Mouse (Mus musculus): ENCODE measurements around the gene Kpnb1.

Kpnb1 gene

DNA sequence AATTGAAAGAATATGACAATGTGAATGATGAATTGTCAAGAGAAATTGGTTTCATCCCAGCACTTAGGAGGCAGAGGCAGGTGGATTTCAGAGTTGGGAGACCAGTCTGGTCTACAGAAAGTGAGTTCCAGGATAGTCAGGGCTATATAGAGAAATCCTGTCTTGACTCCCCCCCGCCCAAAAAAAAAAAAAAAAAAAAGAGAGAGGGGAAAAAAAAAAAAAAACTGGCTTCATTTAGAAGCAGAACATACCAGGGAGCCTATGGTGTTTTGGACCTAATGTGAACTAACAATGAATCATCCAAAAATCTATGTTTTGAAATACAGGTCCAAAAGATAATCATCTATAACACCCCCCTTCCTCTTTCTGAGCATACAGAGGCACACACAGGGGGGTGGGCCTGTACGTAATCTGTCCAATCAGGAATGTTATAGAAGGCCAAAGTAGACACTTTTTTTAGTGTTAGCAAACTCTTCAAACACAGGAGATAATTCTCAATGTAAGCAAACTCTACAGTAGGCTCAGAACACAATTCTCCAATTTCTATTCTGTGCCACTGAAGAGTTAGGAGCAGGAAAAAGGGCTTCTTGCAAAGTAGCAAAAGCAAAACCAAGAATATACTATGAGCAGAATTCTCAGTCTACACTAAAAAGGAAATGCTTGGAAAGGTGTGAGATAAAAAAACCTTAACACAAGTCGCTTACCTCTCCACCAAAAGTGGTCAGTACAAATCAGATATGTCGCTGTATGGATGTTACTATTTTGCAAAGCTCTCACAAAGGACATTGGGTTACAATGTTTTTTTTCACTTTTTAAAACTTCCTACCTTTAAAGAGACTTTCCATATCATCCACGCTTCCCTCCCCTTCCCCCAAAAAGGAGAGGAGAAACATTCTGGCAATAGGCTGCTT is 1.7 kb downstream of the Kpnb1 start:
- DNase-seq = no peak

DNA sequence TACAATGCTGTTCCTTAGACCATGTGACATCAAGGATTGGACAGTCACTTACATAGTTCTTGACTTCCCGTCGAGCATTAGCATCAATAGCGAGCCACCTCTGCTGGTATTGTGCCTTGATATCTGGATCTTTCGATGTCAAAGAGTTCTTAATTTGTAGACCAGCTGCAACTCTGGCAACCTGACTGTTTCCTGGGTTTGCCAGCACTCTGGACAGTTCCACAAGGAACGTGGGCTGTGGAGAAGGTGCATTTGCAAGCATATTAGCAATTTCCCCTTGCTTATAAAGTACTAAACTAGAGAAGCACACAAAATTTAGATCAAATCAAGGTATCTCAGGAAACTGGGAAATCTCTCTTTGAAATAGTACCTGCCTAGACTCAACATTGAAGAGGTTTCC is 2.8 kb downstream of the Kpnb1 start:
- no peak for DNase-seq

DNA sequence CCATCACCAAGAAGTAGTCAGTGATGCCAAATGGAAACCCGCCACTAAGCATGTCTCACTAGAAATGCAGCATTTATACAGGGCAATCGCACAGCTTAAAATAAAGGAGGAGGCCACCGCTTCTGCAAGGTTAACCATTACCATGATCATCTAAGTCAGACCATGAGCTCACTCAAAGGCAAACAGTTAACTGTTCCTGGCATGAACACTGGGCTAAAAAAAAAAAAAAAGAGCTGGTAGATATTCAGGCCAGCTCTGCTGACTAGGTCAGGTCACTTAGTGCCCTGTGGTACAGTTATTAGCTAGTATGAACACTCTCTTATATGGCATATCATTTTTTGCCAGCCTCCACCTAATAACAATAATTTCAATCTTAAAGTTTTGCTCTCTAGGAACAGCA is 5.2 kb downstream of the Kpnb1 start:
- peak in 1 of 2 experiments; percentile 20 for DNase-seq

DNA sequence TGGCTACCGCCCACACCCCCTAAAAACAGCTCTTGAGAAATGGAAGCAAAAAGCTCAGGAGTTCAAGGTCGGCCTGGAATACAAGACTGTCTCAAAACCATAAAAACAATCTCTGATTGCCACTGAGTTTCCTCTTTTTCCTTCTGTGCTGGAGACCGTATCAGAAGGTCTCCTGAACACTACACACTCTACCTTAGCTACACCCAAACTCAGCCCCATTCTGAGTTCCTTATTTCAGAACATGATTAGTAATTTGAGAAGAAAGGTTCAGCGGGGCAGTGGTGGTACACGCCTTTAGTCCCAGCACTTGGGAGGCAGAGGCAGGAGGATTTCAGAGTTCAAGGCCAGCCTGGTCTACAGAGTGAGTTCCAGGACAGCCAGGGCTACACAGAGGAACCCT is 6.6 kb downstream of the Kpnb1 start:
- DNase-seq = no peak

DNA sequence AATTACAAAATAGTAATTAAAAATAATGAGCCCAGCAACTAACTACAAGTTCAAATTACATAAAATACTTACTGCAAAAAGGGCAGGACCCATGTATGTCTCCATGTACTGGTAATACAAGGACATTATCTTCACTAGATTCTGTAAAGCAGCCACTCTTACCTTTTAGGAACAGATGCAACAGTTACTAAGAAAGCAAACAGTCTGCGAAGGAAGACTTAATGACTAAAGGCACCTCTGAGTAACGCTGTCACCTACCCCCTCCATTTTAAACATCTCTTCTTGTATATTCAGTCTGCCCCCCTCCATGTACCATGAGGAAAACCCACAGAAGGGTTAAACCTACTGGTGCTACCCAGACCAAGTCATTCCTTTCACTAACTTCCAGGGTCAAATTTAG is 9.5 kb downstream of the Kpnb1 start:
- no peak for DNase-seq

DNA sequence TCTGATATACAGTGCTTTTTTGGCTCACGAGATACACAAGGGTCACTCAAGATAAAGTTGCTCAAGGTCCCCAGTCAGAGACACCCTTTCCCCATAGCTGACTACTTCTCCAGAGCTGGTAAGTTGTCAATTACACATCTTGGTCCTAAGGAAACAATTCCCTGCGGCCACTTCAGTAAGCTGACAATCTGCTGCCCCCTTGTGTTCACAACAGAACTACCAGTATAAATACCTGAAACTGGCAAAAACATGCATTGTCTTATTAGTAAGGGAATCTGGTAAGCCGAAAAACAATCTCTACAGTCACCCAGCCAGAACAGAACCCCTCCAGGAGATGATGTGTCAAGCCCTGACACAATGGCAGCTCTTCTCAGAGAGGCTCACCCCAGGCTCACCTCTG is 10.8 kb downstream of the Kpnb1 start:
- peak in 1 of 2 experiments; percentile 78 for DNase-seq

DNA sequence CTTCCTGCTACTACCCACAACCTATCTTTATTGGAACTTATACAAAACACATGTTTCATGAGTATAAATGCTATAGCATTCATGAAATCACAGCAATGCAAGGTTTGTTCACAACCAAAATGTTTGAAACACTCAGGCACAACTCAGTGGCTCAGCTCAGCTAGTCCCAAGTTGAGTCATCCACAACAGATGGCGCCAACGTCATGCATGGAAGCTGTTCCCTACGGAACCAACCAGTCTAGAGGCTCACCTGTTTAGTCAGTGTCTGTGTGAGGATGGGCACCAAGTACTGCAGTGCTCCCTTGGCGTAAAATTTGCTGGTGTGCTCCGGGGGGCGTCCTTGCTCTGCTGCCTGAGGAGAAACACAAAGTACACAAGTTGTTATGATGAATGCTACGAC is 12.2 kb downstream of the Kpnb1 start:
- no peak for DNase-seq

DNA sequence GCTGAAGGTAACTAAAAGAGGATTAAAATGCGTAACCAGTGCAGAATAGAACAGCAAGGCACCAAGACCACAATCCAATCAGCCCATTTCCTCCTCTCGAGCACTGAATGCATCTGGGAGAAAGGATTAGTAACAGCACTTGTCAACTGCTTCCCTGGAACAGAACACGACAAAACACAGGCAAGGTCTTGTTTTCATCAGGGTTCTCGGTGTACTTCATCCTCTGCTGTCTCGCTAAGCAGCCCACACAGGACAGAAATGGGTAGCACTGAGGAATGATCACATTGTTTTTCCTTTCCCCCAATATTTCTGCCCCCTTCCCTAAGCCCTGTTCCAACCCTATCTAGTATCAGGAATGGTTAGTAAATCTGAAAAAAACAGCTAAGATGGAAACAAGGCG is 27.3 kb downstream of the Kpnb1 start:
- no peak for DNase-seq

DNA sequence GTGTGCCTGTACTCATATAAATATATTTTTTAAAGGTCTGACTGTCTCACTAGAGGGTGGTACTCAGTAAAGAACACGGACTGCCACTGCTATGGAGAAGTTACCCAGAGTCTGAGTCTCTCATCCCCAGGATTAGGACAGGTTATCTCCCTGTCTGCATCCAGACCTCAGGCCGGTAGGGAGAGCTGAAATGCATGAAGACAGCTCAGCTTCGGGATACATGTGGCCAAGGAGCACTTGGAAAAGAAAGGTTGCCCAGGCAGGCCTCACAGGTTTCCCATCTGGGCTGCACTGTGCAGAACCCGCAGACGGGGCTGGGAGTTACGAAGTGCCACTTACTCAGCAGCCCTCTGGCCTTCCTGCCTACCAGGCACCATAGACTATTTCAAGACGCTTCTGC is 30.7 kb downstream of the Kpnb1 start:
- no peak for DNase-seq

DNA sequence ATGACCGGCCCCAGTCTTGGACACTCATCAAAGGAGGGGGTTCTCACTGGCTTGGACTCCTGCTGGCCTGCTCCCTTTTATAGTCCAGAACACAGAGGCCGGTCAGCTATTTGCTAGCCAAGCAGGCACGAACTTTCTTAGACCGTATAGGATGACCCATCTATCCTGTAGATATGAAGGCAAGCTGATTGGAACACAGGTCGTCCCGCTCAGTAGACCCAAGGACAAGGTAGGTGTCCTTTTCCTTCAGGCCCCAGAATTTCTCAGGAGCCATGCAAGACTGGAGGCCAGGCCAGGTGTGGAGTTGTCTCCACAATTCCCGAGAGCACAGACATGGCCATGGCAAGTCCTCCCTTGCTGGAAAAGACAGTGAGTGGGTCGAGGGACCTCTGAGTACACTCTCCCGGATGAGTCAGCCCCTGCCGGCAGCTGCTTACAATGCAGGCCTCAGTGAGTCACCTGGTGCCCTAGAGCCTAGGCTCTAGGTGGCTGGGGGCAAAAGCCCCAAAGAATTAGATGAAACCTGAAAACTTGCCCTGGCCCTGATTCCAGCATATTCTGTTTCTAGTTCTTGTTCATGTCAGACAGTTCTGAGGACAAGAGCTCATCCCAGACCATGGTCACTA is 34.9 kb downstream of the Kpnb1 start:
- DNase-seq = no peak

DNA sequence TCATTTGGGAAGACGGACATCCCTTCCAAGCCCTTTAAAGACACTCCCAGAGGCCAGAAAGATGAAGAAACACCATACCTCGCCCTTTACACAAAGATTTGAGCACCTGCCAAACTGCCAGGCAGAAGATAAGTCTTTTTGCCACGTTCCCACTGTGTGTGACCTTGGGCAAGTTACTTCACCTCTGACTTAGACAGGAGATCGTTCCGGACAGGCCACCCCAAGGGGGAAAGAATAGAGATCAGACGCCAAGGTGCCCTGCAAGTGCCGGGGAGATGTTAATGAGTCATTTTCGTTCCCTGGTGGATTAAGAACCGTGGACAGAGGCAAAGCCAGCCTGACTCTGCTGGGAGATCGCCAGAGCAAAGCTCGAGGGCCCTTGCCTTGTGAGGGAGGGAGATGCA is 35.7 kb downstream of the Kpnb1 start:
- DNase-seq = peak; percentile 51 to 64

DNA sequence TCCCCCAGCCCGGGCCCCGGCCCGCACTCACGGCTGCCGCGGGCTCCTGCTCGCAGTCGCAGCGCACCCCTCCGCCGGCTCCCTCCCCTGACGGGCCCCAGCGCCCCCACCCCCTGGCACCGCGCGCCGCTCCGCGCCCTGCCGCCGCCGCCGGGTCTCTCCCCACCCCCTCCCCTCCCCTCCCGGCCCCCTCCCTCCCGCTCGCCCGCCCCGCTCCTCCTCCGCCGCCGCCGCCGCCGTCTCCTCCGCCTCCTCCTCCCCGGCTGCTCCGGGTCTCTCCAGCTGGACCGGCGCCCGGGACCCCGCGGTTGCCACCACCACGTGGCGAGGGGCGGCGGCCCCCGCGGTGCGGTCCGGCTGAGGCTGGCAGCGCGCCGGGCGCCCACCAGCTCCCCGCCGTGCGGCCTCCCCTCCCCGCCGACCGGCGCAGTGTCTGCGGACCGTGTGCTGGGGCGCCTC is 36.3 kb downstream of the Kpnb1 start, which contains the start of gene Tbkbp1:
Gene Tbkbp1 (minus strand): TSS at position 153 of the 459 bp plus-strand sequence.
- DNase-seq = peak; percentile 25 to 59

DNA sequence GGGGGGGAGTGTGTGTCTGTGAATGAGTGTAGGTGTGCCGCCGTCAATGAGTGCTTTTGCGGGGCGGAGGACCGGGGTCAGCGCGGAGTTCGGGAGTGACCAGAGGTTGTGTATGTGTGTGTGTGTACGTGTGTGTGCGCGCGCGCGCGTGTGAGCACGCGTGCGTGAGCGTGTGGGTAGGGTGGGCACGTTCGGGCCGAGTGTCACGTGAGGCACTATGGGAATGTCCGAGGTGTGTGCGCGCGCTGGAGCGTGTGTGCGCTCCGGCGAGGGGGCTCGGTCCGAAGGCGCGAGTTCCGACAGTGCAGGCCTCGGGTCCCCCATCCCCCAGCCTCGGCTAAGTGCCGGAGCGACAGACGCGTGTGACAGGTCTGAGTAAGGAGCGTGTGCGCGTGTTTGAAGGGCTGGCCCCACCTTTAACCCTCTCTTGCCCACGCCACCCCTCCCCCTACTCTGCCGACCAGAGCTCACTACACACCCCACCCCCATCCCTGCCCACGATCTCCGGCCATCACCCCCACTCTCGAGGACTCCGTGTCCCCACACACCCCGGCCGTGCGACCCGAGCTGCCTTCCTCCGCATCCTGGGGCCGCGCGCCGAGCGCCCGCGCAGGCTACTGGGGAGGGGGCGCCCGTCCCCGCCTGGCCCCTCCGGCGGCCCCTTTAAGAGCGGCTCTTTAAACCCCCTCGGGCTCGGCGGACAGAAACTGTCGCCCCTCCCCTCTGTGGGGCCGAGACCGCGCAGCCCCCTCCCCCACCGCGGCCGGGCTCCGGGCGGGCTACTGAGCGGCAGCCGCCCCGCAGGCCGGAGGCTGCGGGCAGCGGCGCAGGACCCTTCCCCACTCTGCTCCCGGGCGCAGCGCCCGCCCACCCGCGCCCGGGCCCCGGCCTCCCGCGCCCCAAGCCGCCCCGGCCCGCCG is 37.0 kb downstream of the Kpnb1 start:
- peak; percentile 57 to 78 for DNase-seq

DNA sequence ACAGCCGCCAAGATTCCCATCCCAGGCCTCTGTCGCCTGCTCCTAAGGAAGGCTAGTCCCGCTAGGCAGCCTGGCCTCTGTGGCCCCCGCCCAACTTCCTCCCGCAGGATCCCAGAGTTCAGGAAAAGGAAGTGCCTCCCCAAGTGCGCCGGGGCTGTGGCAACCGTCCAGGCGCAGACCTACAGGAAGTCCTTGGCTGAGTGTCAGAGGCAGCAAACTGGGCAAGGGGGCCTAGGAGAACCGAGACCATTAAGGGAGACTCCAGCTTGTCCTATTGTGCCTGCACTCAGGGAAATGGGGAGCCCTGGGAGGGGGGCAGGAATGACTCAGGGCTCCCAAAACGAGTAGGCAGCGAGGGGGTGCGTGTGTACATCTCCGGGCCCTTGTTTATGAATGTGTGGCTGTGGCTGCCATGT is 37.7 kb downstream of the Kpnb1 start:
- peak; percentile 87 to 93 for DNase-seq

DNA sequence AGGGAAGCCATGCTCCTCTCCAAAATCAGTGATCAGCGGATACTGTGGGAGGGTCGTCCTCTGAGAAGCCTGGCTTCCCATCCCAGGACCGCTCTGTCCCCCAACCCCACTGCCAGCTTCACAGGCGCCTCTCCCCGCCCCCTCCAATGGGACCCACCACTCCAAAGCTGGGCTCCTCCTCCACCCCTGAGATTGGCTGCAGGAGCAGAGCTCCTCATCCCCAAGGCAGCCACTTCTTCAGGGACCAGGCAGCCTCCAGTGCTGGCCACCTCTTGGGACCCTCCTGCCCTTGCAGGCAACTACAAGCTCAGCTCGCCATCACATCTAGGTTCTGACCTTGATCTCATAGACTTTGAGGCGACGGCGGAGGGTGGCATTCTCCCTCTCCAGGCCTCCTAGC is 38.7 kb downstream of the Kpnb1 start:
- DNase-seq = no peak

DNA sequence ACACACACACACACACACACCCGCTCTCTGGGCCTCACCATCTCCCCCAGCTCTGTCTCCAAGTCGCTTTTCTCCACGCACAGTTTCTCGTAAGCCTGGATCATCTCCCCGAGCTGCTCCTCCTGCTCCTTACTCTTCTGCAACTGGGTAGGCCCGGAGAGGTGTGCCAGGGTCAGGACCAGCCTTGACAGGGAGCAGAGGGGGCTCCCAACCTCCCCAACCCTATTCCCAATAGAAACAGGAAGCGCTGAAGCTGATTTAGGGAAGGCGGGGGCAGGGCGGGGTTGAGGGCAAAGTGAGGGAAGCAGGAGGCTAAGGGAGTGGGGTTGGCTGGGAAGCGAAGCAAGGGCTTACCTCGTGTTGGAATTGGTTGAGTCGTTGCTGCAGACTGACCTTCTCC is 39.1 kb downstream of the Kpnb1 start:
- DNase-seq = no peak

DNA sequence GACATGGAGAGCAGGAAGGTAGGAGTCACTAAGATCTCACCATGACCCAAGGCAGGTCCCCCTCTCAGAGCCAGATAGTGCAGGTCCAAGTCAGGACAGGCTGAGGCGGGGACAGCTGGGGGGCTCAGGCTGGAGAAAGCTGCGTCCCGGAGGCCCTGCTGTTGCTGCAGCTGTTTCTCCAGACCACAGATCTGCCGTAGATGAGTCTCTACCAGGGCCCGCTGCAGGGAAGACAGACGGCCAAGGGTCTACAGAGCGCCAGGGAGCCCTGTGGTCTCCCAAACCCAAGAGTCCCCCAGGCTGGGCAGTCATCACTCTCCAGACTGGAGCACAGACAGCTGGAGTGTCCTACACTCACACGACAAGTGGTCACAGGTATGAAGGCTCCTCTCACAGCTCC is 40.3 kb downstream of the Kpnb1 start:
- DNase-seq = no peak

DNA sequence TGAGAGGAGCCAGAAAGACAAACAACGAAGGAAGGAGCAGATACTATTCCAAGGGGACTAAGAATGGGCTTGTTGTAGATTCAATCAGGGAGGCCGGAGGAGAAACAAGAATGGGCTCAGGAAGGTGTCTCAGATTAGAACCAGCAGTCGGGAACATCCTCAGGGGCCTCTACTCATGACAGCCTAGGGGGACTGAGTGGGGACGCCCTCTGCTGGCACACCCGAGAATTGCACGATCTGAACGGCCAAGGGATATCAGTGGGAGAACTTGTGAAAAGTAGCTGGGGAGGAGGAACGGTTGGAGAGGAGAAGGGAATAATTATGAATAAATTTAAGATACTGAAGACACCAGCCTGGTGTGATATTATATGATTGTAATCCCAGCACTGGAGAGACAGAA is 41.0 kb downstream of the Kpnb1 start:
- peak; percentile 71 to 78 for DNase-seq

DNA sequence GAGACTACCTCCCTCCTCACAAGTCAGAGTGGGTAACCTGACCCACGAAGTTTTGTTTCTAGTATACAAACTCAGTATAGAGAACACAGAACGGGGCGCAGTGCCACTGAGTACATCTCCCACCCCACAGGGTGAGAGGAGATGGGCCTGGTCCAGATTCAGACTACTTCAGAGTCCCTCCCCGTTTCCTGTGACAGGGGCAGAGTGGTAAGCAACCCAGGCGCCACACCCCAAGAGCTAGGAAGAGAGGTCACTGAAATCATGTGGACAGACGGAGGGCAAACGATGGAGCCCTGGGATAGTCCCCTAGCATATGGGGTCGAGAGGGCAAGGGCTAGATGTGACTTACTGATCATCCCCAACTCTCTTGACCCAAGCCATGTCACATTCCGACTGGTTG is 41.7 kb downstream of the Kpnb1 start:
- DNase-seq = no peak

DNA sequence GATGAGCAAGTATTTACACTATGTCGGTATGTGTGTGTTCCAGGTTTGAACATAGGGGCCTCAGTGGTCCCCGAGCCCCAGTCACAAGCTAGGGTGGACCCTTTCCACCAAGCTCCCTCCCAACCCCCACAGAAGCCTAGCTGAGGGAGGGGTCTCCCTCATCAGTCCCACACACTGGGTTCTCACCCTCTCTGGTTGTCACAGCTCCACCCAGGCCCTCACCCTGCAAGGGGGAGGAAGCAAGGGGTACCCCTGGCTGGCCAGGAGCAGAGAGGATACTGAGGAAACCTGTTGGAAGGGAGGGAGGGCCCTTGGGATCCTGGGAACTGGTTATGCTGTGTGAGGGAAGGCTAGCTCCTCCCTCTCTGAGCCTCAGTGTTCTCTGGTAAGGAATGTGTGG is 42.4 kb downstream of the Kpnb1 start:
- no peak for DNase-seq

DNA sequence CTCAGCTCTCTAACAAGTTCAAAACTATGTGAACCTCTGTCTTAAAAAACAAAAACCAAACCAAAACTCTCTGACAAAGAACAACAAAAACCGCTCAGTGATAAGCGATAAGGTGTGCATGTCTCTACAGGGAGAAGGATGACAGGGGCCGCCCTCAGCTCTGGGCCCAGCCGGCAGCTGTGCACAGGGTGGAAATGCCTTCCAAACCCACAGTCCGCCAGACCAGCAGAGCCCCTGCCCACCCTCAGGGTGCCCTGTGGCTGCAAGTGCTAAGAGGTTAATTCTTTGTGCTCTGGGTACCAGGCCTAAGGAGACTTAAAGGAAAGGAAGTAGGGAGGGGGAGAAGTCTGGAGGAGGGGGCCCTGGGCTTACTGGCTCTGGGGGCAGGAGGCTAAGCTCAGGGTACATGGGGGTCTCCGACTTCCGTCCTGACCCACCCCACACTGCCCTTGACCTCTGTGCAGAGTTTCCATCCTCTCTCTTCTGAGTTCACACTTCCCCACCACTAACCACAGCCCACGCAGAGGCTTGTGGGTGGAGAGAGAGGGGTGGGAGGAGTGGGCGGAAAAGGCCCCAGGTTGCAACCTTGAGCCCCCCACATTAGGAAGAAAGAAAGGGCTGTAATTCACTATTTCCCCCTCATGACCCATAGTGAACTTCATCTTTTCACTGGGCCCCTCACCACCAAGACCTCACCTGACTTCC is 44.3 kb downstream of the Kpnb1 start:
- DNase-seq = no peak

DNA sequence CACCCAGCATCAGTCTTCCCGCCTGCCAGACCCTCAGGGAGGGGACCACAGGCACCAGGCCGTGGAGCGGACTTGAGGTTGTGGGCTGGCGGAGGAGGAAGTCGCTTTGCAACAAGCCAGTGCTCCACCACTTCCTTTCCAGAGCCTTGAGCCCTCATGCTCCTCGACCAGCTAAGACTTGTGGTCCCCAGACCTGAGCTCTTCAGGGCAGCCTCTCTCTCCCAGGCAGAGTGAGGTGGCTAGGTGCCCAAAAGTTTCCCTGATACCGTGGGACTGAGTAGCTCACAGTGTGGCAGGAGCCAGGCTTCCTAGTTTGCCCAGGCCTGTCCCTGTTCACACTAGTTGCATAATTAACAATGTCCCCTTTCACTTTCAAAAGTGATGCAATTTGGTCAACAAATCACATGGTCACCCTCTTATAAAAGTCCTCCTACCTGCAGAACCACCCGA is 45.5 kb downstream of the Kpnb1 start:
- peak in 1 of 2 experiments; percentile 49 for DNase-seq

Data from kidney, postnatal 25 days (tissue).